Mouse (Mus musculus): ENCODE measurements at regions not wholly inside any gene's neighbourhood (a gene's known extent, or its start where the extent isn't known, plus 50 kb on each side); places are given as distances from the start of the nearest gene placed in this dataset.

GRCm38 (mm10) chr15:38589010-38589409 is 1163.7 kb downstream of the 4930447A16Rik start:
- no peak overlapping the region for H3K4me3 ChIP-seq
- no peaks in the 10 kb centered on the region for H3K9me3 ChIP-seq
- no peaks in the 10 kb centered on the region for H3K27me3 ChIP-seq
- H3K4me1 ChIP-seq (replicated peaks): no peaks in the 10 kb centered on the region
- no peaks in the 10 kb centered on the region for H3K36me3 ChIP-seq
- no peak overlapping the region for H3K9ac ChIP-seq
- H3K4me2 ChIP-seq: no peak overlapping the region
- no peak for ATAC-seq (ENCODE audit: low FRiP score)
- H3K27ac ChIP-seq: no peak overlapping the region
- 81% methylated on average over 2 of the region's 2 CpGs for WGBS

DNA sequence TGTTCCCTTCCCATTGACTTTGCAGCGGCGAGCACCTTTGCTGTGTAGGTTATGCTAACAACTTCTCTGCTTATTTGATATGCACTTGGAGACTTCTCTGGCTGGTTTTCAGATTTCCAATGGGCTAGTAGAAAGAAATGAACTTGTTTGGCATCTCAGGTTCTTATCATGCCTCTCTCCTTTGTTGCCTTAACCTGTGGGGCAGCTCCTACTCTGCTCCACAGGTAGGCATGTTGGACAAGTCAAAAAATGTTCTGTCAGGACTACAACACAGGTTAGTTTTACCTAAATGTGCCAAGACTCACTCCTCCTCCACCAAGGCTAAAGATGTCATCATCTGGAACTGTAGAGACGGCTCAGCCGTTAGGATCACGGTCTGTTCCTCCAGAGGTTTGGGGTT is 1164.3 kb downstream of the 4930447A16Rik start:
- Histone ChIP-seq H3K27me3 (no peaks in the 10 kb centered on the region), H3K4me2 (no peak overlapping the region), H3K27ac (no peak overlapping the region), H3K9me3 (no peaks in the 10 kb centered on the region), H3K4me1 (replicated peaks) (no peaks in the 10 kb centered on the region), H3K9ac (no peak overlapping the region), H3K4me3 (no peak overlapping the region), H3K36me3 (no peaks in the 10 kb centered on the region)
- no peak for ATAC-seq (ENCODE audit: low FRiP score)
- WGBS: 96% methylated on average over 5 of the region's 5 CpGs

DNA sequence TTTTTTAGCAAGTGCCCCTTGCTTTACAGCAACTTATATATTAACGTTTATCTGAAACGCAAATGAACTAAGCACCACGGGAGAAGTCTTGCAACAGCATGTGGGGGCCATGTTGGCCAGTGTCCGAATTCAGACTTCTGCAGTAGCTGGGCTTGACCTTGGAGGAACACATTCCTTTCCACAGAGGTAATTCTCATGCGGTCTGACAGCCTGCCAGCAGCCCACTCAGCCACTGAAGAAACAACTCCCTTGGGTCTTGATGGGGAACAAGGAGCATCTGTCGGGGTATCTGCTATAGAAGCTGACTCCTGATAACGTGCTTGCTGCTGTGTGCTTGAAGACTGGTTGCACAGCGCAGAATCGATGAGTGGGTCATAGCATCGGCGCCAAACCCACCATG is 1168.7 kb downstream of the 4930447A16Rik start:
- ATAC-seq (ENCODE audit: low FRiP score): no peak
- Histone ChIP-seq H3K36me3 (no peaks in the 10 kb centered on the region), H3K9me3 (no peaks in the 10 kb centered on the region), H3K4me3 (no peak overlapping the region), H3K27me3 (no peaks in the 10 kb centered on the region), H3K4me1 (replicated peaks) (no peaks in the 10 kb centered on the region), H3K9ac (no peak overlapping the region), H3K4me2 (no peak overlapping the region), H3K27ac (no peak overlapping the region)
- WGBS: 85% methylated on average over 11 of the region's 11 CpGs

DNA sequence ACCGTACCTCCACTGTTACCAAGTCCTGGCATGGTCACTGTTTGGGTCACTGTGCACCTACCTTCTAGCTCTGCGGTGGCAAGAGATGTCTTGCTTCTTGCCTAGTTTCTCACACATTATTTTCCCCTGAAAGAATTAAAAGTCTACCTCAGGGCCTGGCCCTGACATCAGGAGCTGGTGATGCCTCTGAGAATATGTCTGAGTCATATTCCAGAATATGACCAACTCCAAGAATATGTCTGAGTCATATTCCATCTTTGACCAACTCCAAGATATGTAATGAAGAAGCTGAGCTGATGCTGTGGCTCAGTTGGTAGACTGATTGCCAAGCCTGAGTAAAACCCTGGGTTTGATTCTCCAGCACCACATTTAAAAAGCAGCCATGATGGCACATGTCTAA is 1169.4 kb downstream of the 4930447A16Rik start:
- no peak overlapping the region for H3K4me2 ChIP-seq
- H3K4me3 ChIP-seq: no peak overlapping the region
- ATAC-seq (ENCODE audit: low FRiP score): no peak
- 98% methylated on average over 2 of the region's 2 CpGs for WGBS
- no peaks in the 10 kb centered on the region for H3K27me3 ChIP-seq
- no peak overlapping the region for H3K9ac ChIP-seq
- no peaks in the 10 kb centered on the region for H3K9me3 ChIP-seq
- no peaks in the 10 kb centered on the region for H3K4me1 ChIP-seq (replicated peaks)
- H3K27ac ChIP-seq: no peak overlapping the region
- no peaks in the 10 kb centered on the region for H3K36me3 ChIP-seq

DNA sequence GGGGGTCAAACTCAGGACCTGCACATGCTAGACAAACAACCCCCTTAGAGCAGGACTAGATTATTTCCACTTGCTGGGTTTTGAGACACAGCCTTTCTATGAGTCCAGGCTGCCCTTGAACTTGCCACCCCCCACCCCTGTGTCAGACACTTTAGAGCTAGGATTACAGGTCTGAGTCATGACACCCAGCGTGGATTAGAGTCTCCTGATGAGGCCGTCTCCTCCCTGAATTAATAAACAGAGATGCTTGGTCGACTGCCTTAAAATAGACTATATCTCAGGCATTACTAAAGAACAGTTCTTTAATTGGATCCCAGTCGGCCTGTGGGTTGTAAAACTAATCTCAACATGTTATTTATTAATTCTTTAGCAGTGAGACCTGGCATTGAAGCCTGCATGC is 1170.5 kb downstream of the 4930447A16Rik start:
- no peak for ATAC-seq (ENCODE audit: low FRiP score)
- no peaks in the 10 kb centered on the region for H3K9me3 ChIP-seq
- H3K36me3 ChIP-seq: no peaks in the 10 kb centered on the region
- H3K4me3 ChIP-seq: no peak overlapping the region
- no peaks in the 10 kb centered on the region for H3K27me3 ChIP-seq
- H3K4me2 ChIP-seq: no peak overlapping the region
- no peaks in the 10 kb centered on the region for H3K4me1 ChIP-seq (replicated peaks)
- no peak overlapping the region for H3K27ac ChIP-seq
- H3K9ac ChIP-seq: no peak overlapping the region
- 66% methylated on average over 4 of the region's 4 CpGs for WGBS

- ATAC-seq (ENCODE audit: low FRiP score): no peak
- no peak overlapping the region for H3K4me2 ChIP-seq
- no peak overlapping the region for H3K9ac ChIP-seq
- no peaks in the 10 kb centered on the region for H3K9me3 ChIP-seq
- H3K27me3 ChIP-seq: no peaks in the 10 kb centered on the region
- H3K4me3 ChIP-seq: no peak overlapping the region
- WGBS: 90% methylated on average over 3 of the region's 3 CpGs
- H3K27ac ChIP-seq: no peak overlapping the region
- no peaks in the 10 kb centered on the region for H3K36me3 ChIP-seq
- H3K4me1 ChIP-seq (replicated peaks): no peaks in the 10 kb centered on the region
These were observed 1172.1 kb downstream of the 4930447A16Rik start for GRCm38 (mm10) chr15:38597458-38597857.

DNA sequence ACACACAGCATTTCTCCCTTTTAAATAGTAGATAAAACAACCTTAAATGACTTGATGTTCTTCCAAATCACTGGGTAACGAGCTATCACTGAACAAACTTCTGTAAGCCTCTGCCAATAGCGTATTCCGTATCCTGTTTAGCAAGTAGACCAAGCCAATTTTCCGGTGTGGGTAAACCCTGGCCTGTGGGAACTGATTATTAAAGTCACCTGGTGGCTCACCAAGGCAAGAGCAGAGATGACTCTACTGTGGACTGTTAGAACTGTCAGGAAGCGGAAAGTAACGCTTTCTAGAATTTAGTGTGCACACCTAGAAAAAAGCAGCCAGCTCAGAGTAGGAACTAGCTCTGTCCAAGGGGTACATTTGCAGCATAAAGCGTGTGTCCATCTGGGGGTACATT is 1176.1 kb downstream of the 4930447A16Rik start:
- Histone ChIP-seq H3K9ac (no peak overlapping the region), H3K4me2 (no peak overlapping the region), H3K4me1 (replicated peaks) (no peaks in the 10 kb centered on the region), H3K27ac (no peak overlapping the region), H3K9me3 (no peaks in the 10 kb centered on the region), H3K36me3 (no peaks in the 10 kb centered on the region), H3K27me3 (no peaks in the 10 kb centered on the region), H3K4me3 (no peak overlapping the region)
- 94% methylated on average over 7 of the region's 7 CpGs for WGBS
- no peak for ATAC-seq (ENCODE audit: low FRiP score)

GRCm38 (mm10) chr15:38602187-38602870 is 1177.0 kb downstream of the 4930447A16Rik start:
- ATAC-seq (ENCODE audit: low FRiP score): 0 out of 2 replicates have a peak, but pooled peaks have one; percentile 24
- Histone ChIP-seq H3K4me2 (no peak overlapping the region), H3K36me3 (no peaks in the 10 kb centered on the region), H3K4me1 (replicated peaks) (no peaks in the 10 kb centered on the region), H3K9me3 (no peaks in the 10 kb centered on the region), H3K27ac (no peak overlapping the region), H3K9ac (no peak overlapping the region), H3K4me3 (no peak overlapping the region), H3K27me3 (no peaks in the 10 kb centered on the region)
- 69% methylated on average over 12 of the region's 12 CpGs for WGBS

- no peaks in the 10 kb centered on the region for H3K36me3 ChIP-seq
- H3K27ac ChIP-seq: no peak overlapping the region
- no peak overlapping the region for H3K4me3 ChIP-seq
- no peaks in the 10 kb centered on the region for H3K27me3 ChIP-seq
- 77% methylated on average over 5 of the region's 5 CpGs for WGBS
- no peak for ATAC-seq (ENCODE audit: low FRiP score)
- H3K9ac ChIP-seq: no peak overlapping the region
- H3K4me1 ChIP-seq (replicated peaks): no peaks in the 10 kb centered on the region
- no peaks in the 10 kb centered on the region for H3K9me3 ChIP-seq
- no peak overlapping the region for H3K4me2 ChIP-seq
These were observed 1178.6 kb downstream of the 4930447A16Rik start for GRCm38 (mm10) chr15:38603918-38604317.

DNA sequence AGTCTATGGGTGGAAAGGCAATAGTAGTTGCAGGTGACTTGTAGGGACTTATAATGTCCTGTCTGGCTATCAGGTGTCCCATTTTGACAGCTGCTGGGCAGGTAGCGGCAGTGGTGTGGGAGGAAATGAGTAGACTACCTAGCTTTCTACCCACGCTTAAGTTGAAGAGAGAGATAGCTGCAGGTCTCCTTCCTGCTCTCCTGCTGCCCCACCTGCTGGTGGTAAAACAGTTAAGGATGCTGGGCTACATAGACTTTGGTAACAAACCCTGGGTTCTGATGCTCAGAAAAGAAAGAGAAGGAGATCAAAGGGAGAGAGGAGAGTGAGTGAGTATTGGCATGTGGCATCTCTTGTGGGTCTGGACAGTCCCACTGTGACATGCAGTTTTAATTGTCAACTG is 1182.0 kb downstream of the 4930447A16Rik start:
- Histone ChIP-seq H3K4me3 (no peak overlapping the region), H3K27me3 (no peaks in the 10 kb centered on the region), H3K4me1 (replicated peaks) (no peaks in the 10 kb centered on the region), H3K9ac (no peak overlapping the region), H3K27ac (no peak overlapping the region), H3K4me2 (no peak overlapping the region), H3K9me3 (no peaks in the 10 kb centered on the region), H3K36me3 (no peaks in the 10 kb centered on the region)
- ATAC-seq (ENCODE audit: low FRiP score): no peak
- WGBS: 85% methylated on average over 2 of the region's 2 CpGs

DNA sequence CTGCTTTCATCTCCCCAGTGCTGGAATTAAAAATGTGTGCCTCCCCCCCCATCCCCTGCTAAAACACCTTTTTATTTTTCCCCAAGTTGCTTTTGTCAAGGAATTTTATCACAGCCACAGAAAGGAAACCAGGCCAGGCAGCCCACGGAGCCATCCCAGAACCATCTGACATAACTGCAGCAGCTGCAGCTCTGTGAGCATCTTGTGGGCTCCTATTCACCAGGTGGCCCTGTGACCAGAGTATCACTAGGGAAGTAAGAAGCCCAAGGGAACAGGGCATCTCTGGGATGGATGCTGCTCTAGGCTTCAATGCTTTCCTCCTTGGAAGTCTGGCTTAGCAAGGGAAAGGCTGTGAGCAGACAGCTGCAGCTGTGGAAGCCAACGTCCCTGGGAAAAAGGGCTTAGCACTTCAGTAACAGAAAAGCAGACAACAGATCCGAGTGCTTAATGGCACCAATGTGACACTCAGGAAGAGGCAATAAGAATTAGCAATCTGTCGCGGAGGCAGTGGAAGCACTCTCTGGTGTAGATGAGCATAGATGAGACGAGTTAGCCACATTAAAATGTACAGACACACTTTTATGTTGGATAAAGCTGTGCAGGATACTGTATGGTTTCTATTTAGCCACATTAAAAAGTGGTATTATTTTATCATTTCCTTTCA is 1183.0 kb downstream of the 4930447A16Rik start:
- no peaks in the 10 kb centered on the region for H3K9me3 ChIP-seq
- H3K9ac ChIP-seq: no peak overlapping the region
- H3K4me1 ChIP-seq (replicated peaks): no peaks in the 10 kb centered on the region
- H3K4me3 ChIP-seq: no peak overlapping the region
- H3K27me3 ChIP-seq: no peaks in the 10 kb centered on the region
- WGBS: 83% methylated on average over 6 of the region's 6 CpGs
- no peak for ATAC-seq (ENCODE audit: low FRiP score)
- H3K27ac ChIP-seq: no peak overlapping the region
- H3K36me3 ChIP-seq: no peaks in the 10 kb centered on the region
- H3K4me2 ChIP-seq: no peak overlapping the region

DNA sequence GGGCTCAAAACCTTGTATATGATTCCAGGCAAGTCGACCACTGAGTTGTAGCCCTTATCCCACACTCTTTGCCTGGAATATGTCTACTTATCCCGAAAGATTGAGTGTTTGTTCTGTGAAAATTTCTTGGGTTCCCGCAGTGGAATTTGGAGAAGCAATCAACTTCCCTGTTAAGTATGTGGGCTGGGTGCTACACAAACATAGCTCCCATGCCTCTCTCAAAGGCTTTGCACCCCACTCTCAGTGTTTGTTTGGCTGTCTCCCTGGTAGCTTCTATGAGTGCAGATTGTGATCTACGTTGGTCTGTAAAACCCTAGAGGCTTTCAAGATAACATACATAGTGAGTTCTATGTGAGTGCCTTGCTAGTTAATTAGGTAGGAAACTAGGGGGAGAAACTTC is 1184.2 kb downstream of the 4930447A16Rik start:
- WGBS: 93% methylated on average over 4 of the region's 4 CpGs
- H3K9ac ChIP-seq: no peak overlapping the region
- no peaks in the 10 kb centered on the region for H3K9me3 ChIP-seq
- no peak for ATAC-seq (ENCODE audit: low FRiP score)
- no peaks in the 10 kb centered on the region for H3K36me3 ChIP-seq
- no peaks in the 10 kb centered on the region for H3K27me3 ChIP-seq
- H3K4me1 ChIP-seq (replicated peaks): no peaks in the 10 kb centered on the region
- no peak overlapping the region for H3K4me3 ChIP-seq
- no peak overlapping the region for H3K4me2 ChIP-seq
- H3K27ac ChIP-seq: no peak overlapping the region
